Mouse (Mus musculus): ENCODE data around the gene Rnase12. TPM values are rescaled to one million over a fixed set of nuclear protein-coding genes. Genes with fewer than 3 reads are reported as not detected.
A peak's percentile ranks its signal among the peaks of the same experiment; 100 is the strongest.

Gene Rnase12
- total RNA-seq, 2 experiments from 2014 or later: not detected

DNA sequence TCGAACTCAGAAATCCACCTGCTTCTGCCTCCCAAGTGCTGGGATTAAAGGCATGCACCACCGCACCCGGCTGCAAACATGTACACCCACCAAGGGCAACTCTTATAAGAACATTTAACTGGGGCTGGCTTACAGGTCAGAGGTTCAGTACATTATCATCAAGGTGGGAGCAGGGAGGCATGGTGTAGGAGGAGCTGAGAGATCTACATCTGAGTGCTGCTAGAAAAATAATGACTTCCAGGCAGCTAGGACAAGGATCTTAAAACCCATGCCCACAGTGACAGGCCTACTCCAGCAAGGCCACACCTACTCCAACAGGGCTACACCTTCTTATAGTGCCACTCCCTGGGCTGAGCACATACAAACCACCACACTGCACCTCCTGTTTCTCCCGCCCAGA is 28.4 kb upstream of the Rnase12 start:
- no peak for DNase-seq (ENCODE audit: low spot score in 2 of 2)

DNA sequence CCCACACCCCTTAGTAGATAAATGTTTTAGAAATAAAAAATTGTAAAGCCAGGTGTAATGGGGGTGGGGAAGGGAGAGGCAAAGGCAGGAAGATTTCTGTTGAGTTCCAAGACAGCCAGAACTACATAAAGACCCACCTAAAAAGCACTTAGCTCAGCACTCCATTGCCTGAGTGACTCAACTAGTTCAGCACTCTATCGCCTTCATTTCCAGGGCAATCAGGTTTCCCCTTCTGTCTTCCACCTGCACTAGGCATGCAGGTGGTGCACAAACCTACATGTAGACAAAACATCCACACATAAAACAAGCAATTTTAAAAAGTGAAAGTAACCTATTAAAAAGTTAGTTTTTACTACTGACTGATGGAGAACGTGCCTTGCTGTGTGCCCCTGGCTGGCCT is 27.6 kb upstream of the Rnase12 start:
- DNase-seq (ENCODE audit: low spot score in 2 of 2): no peak

DNA sequence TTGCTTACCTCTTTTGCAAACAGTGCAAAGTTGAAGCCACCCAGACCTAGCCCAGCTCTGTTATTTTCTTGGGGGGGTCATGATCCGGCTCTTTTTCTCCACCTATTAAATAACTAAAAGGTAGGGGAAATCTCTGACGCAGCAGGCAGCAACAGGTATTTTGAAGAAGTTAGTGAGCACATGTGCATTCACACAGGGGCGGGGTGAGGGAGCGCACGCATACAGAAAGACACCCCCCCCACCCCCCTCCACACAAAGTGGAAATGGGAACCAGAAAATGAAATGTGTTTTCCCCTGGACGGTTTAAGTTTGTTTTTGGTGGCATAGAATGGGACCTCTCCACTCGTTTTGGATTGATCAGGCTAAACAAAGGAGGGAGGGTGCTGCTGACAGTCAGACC is 26.3 kb upstream of the Rnase12 start:
- no peak for DNase-seq (ENCODE audit: low spot score in 2 of 2)

DNA sequence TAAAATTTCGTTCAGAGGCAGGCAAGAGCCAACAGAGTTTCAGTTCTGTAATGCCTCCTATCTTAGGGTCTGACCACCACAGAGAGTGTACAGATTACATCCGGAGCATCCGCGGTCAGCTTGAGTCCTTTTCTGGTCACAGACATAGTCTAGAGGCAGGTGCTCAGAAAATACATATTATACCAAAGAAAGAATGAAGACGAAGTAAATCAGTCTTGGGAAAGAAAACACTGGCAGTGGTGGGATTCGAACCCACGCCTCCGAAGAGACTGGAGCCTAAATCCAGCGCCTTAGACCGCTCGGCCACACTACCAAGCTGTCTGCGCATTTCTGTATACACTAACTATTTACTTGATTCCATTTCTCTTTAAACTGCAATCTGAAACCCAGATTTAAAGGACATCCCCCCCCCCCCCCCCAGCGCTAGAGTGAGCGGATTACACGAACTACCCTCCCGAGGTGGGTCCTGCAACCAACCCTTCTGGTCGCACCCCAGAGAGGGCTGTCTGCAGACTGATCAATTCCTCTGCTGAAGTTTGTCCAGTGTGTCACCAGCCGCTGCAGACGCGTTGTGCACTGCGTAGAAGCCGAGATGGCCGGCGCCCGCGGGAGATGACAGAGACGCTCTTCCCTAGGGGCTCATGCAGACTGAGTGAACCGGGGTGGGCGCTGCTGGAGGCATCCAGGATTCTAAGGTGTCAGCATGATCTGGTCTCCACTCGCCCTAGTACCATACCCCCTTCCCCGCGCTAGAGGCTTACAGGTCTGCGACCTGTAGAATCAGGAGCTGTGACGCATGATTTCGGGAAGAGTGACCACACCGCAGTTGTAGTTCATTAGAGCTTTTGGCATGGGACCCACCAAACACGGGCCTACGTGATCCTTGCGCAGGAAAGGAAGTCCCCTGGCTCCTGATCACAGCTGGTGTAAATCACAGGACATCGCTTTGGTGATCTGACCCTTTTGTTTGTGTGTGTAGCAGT is 25.4 kb upstream of the Rnase12 start:
- DNase-seq (ENCODE audit: low spot score in 2 of 2): peak; percentile 49 to 64

DNA sequence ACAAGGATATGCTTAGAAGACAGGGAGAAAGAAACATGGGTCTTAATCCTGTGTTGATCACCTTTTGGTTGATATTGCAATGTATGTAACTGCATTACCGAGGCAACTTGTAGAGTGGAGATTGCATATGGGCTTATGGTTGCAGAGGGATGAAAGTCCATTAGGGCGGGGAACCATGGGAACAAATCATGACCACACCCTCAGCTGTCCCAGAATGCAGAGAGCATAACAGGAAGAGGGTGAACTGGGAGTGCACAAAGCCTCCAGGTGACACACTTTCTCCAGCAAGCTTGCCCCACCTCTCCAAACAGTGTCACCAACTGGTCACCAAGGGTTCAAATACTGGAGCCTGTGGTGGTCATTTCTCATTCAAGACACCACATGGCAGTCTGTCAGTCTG is 23.6 kb upstream of the Rnase12 start:
- no peak for DNase-seq (ENCODE audit: low spot score in 2 of 2)

DNA sequence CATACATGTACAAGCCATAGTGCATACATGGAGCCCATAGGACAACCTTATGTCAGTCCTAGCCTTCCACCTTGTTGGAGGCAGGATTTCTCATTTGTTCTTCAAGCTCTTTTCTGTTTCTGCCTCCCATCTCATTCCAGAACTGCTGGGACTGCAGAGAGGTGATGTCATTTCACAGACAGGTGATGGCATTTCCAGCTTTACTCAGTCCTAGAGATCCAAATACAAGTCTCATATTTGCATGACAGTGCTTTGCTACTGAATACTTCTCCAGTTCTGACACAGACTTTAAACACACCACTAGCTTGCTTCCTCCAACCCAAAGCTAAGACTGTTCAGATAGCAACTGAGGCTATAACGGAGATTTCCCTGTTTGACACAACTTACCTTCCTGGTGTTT is 21.7 kb upstream of the Rnase12 start:
- DNase-seq (ENCODE audit: low spot score in 2 of 2): no peak

DNA sequence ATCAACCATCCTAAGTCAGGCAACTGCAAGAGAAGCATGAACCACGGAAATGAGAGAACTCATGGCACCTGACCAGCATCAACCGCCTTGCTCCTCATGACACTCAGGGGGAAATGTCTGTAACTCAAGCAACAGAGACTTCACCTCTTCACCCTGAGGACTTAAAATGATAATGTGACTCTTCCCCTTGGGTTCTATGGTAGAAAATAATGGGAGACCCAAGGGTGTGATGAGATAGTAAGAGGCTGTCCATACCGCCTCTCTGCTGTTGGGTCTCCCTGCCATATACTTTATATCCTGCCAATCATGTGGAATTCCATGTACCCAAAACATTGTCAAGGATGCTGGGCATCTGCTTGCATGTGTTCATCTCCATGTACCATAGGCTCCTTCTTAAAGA is 16.9 kb upstream of the Rnase12 start, which contains the start of gene Olfr750:
TSS of gene Olfr750 (minus strand) at position 101 of the 400 bp plus-strand sequence.
- no peak for DNase-seq (ENCODE audit: low spot score in 2 of 2)

DNA sequence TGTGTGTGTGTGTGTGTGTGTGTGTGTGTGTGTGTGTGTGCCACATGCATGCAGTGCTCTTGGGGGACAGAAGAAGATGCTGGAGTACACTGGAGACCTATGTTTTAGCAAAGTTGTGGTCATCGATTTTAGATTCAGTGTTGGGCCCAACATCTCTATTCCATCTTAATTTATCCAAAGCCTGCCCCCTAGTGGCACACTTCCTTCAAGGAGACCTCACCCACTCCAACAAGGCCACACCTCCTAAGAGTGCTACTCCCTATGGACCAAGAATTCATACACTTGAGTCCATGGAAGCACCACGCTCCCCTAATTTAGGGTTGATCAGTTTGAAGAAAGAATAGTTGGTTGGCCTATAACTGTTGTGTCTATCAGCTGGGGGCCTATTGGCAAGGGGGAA is 12.2 kb upstream of the Rnase12 start:
- DNase-seq (ENCODE audit: low spot score in 2 of 2): peak in 1 of 2 experiments; percentile 26

DNA sequence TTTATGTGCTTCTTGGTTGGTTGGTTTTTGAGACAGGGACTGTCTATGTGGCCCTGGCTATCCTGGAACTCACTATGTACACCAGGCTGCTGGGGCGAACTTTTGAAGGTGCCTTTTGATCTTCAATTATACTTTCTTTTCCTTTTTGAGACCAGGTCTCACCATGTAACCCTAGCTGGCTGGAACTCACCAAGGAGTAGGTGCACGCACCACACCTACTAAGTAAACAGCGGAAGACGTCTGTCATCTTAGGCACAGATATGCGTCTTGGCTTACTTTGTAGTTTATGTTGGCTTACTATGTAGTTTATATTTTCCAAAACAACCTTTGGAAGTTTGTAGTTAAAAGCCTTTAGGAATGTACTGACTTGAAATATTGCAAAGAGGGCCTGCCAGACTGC is 11.5 kb upstream of the Rnase12 start:
- no peak for DNase-seq (ENCODE audit: low spot score in 2 of 2)

DNA sequence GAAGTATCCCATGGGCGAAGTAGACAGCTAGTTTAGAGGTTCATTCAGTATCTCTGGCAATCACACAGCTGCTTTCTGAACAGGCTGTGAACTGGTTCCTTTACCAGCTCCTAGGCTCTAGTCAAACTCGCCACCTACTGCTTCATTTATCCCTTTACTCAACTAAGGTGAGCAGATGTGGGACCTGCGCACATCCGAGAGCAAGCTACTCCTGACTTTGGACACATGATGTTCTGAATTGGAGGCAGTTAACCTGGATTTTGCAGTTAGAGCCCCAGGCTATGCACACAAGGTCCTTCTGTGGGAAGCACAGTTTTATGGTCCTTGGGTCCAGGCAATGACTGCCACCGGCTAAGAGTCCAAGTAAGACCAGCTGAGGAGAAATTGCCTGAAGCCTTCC is 3.3 kb upstream of the Rnase12 start:
- DNase-seq (ENCODE audit: low spot score in 2 of 2): no peak

DNA sequence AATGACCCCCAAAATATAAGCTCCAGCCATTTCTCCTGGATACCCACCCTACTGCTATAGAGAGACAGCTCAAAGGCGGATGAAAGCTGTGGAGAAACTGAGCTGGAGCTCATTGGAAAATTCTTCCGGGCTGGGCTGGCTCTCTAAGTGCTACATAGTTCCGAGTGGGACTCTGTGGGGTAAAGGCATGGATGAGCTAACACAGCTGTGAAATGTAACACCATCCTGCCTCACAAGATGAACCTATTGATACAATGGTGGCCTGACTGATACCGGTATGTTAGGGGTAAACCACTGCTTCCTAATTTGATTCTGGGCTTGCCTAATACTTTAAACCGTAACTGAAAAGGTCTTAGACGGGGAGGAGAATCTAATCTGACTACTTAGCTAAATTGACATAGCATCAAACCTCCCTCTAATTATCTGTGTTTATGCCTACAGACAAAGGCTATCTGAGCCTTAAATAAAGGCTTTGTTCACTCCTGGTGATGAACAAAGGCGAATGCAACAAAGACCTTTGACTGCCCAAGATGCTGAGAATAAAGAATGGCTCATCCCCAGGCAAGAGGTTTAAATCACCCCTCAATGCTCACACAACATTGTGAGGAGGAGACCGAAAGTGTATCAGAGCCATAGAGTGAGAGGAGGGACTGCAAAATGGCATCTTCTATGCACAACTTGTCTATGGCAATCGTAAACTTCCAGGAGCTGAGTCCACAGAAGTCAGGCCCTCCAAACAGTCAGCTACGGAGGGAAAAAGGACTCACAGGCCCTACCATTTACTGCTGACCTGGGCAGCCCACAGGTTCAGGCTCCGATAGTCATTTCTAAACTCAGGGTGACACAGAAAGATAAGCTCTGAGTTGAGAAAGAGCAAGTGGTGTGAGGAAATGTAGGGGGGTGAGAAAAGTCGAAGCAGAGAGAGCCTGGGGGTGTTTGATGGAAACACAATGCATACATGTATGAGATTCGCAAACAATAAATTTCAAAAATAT is 2.9 kb downstream of the Rnase12 start:
- DNase-seq (ENCODE audit: low spot score in 2 of 2): no peak

DNA sequence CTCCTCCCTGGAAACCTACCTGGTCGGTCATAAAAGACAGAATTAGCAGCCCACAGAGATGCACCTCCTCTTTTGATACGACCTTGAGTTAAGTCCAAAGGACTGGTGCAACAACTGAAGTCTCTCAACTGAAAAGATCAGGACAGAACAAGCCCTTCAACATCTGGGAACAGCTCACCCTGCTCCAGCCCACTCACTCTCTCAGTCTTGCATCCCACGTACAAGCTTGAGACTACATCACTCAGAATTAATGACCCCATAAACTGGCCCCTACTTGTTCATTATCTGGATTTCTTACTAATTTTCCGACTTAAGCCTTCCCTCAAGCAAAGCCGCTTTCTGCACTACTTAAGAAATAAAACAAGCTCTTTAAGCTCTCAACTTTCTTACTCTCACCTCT is 4.3 kb downstream of the Rnase12 start:
- no peak for DNase-seq (ENCODE audit: low spot score in 2 of 2)

DNA sequence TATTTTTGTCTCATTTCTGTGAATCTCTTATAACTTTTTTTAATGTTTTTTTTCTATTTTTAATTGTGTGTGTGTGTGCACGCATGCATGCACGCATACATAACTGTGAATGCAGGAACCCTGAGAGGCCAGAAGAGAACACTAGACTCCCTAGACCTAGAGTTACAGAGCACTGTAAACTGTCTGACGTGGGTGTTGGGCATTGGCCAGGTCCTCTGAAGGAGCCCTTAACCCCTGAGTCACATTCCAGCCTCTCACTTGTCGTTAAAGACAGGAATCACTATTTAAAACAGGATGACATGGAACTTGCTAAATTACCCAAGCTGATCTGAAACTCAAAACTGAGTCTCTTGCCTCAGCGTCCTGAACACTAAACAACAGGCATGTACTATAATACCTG is 5.5 kb downstream of the Rnase12 start:
- DNase-seq (ENCODE audit: low spot score in 2 of 2): no peak

DNA sequence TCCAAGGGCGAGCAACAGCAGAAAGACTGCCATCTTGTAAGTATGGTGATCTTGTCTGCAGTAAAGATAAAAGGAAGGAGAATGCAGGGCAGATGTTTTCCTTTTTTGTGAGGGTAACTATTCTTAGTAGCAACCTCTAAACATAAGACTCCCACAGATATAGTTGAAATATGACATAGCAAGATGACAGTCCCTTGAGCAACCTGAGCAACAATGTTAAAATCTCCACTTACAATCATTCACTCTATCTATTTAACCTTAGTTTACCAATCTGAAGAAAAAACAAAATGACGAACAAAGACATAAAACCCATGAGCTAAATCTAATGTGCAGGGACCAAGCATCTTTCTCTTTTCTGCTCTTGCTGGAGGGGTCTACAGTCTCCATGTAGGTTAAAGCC is 7.4 kb downstream of the Rnase12 start, which contains the start of gene Rnase11:
TSS of gene Rnase11 (minus strand) at position 101 of the 400 bp plus-strand sequence.
- no peak for DNase-seq (ENCODE audit: low spot score in 2 of 2)

DNA sequence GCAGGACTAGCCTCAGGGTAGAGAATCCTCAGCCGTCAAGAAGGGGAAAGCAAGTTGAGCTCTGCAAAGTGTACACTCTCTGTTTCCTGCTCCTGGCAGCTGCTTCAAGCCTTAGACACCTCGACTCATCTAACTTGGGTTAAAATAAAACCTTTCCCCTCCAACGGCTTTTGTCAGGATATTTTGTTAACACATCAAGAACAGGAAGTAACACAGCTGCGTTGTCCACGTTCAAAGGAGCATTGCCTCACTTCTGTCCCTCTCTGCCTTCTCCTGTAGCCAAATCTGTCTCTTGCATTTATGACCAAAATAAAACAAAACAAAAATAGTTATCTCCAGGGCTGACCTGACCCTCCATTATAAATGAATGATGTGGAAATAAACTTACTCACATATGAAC is 9.6 kb downstream of the Rnase12 start:
- DNase-seq (ENCODE audit: low spot score in 2 of 2): no peak

DNA sequence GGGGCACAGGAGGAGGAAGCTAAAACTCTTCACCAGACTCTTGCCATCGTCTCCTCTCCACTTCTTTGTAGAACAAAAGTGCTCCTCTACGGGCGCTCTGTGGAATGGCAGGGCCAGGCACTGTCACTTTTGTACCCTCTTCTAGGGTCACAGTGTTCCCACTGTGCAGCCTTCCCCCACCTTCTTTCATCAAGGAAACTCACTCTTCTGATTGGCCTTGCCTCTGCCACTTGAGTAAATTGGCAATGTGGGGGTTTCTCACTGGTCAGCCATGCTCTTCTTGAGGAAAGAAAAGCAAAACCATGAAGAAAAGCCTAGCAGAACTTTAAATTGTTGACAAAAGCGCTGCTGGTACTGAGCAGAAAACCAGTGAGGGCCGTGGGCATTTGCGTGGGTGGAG is 15.7 kb downstream of the Rnase12 start, which contains the start of gene Rnase9:
TSS of gene Rnase9 (minus strand) at position 101 of the 400 bp plus-strand sequence.
- DNase-seq (ENCODE audit: low spot score in 2 of 2): no peak

DNA sequence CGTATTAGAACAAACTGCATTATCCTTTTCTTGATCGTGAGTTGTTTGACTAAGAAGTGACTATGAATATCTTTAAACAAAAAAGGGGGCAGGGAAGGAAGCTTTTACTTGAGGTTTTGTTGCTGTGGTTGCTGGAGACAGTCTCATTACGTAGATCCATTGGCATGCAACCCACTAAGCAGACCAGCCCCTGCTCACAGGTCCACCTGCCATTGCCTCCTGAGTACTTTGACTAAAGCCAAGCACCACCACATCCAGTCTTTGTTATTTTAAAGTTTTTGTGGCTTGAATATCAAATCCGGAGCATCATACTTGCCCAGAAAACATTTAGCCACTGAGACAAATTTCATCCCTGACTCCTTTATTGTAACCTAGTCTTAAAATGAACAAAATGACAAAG is 21.2 kb downstream of the Rnase12 start:
- DNase-seq (ENCODE audit: low spot score in 2 of 2): no peak

DNA sequence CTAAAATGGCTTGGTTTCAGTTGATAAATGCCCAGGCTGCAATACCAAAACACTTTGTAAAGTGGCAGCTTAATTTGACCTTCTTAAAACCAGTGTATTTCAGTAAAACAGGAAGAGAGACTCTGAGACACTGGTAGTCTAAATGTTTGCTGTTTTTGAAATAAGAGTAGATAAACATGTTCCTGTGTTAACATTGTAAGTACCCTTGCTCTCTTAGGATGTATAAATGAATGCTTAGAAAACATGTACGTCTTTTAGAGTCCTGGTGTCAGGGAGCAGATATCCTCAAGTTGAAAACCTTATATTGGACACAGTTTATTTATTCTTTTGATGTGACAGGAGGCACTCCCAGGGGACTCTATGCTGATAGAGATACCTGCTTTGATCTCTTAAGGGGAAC is 22.3 kb downstream of the Rnase12 start:
- no peak for DNase-seq (ENCODE audit: low spot score in 2 of 2)

DNA sequence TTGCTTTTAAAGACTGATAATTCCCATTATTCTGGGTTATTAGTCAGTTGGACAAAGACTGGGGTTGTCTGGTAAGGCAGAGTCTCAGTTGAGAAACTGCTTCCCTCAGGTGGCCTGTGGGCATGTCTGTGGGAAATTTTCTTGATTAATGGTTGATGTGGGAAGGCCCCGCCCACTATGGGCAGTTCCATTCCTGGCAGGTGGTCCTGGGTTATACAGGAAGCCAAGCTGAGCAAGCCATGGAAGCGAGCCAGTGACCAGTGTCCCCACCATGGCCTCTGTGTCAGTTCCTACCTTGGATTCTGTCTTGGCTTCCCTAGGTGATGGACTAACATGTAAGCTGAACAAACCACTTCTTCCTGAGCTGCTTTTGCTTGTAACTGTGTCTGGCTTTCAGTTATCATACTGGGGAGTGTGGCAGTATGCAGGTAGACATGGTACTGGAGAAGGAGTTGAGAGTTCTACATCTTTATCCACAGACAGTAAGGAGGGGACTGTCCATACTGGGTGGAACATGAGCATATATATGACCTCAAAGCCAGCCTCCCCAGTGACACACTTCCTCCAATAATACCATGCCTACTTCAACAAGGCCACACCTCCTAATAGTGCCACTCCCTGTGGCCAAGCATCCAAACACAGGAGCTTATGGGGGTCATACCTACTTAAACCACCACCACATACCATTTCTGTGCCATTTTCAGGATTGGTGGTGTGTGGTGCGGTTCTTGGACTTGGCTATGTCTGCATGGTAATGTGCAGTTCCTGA is 29.9 kb downstream of the Rnase12 start:
- DNase-seq (ENCODE audit: low spot score in 2 of 2): no peak

DNA sequence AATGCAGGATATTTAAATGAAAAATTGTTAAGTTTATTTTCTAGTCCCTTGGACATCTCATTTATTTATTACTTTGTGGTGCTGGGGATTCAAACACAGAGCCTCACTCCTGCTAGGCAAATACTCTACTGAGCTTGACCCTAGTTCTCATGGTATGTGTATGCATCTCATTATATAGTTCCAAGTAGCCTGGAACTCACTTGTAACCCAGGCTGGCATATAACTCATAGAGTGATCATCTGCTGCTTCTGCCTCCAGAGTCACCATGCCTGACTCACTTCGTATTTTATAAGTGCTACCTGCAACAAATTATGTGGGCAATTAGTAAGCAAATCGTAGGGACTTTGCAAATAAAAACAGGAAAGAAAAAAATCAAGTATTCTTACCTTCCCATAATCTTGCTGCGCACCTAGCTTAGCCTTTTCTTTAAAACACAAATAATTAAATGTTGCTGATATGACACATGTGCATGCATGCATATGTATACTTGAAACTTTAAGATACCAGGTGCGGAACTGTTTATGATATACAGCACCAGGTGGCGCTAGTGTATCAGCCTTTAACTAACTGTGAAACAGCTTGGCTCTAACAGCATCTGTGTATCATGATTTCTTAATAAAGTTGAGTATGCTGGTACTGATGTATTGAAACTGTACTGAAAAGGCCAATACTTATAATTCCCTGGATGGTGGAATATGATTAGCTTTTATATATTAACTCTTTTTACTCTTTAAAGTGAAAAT is 30.9 kb downstream of the Rnase12 start:
- DNase-seq (ENCODE audit: low spot score in 2 of 2): peak; percentile 56 to 63
